Mouse (Mus musculus): Measurements from ENCODE around the gene Gm47995. TPM values are rescaled to one million over a fixed set of nuclear protein-coding genes. Genes with fewer than 3 reads are reported as not detected.
"Not testable (repeated sequence)": the region's sequence is repeated elsewhere in the genome, so short reads cannot be mapped to it uniquely, and the experiment has no call there.

Gm47995 gene
- not detected in 2 replicates for total RNA-seq (2017)

- ATAC-seq (replicated peaks in 1 of 2; ENCODE audit: insufficient read depth in 1 of 2, low FRiP score in 2 of 2, low TSS enrichment in 1 of 2, low read depth in 1 of 2, poor library complexity in 2 of 2, severe bottlenecking in 2 of 2): not testable (repeated sequence)
Measured at GRCm38 (mm10) chr1:151198120-151198519, at the start of gene Gm47995. Gm47995 (plus strand) TSS chr1:151198448.

- no peak for ATAC-seq (replicated peaks in 1 of 2; ENCODE audit: insufficient read depth in 1 of 2, low FRiP score in 2 of 2, low TSS enrichment in 1 of 2, low read depth in 1 of 2, poor library complexity in 2 of 2, severe bottlenecking in 2 of 2)
Measured at GRCm38 (mm10) chr1:151150211-151150610, 48.0 kb upstream of the Gm47995 start.

GRCm38 (mm10) chr1:151151089-151151488 is 47.2 kb upstream of the Gm47995 start:
- no peak for ATAC-seq (replicated peaks in 1 of 2; ENCODE audit: insufficient read depth in 1 of 2, low FRiP score in 2 of 2, low TSS enrichment in 1 of 2, low read depth in 1 of 2, poor library complexity in 2 of 2, severe bottlenecking in 2 of 2)

- no peak for ATAC-seq (replicated peaks in 1 of 2; ENCODE audit: insufficient read depth in 1 of 2, low FRiP score in 2 of 2, low TSS enrichment in 1 of 2, low read depth in 1 of 2, poor library complexity in 2 of 2, severe bottlenecking in 2 of 2)
Measured at GRCm38 (mm10) chr1:151153056-151153652, 45.1 kb upstream of the Gm47995 start.

GRCm38 (mm10) chr1:151154131-151154530 is 44.1 kb upstream of the Gm47995 start:
- not testable (repeated sequence) for ATAC-seq (replicated peaks in 1 of 2; ENCODE audit: insufficient read depth in 1 of 2, low FRiP score in 2 of 2, low TSS enrichment in 1 of 2, low read depth in 1 of 2, poor library complexity in 2 of 2, severe bottlenecking in 2 of 2)

GRCm38 (mm10) chr1:151156129-151156528 is 42.1 kb upstream of the Gm47995 start:
- no peak for ATAC-seq (replicated peaks in 1 of 2; ENCODE audit: insufficient read depth in 1 of 2, low FRiP score in 2 of 2, low TSS enrichment in 1 of 2, low read depth in 1 of 2, poor library complexity in 2 of 2, severe bottlenecking in 2 of 2)

- no peak for ATAC-seq (replicated peaks in 1 of 2; ENCODE audit: insufficient read depth in 1 of 2, low FRiP score in 2 of 2, low TSS enrichment in 1 of 2, low read depth in 1 of 2, poor library complexity in 2 of 2, severe bottlenecking in 2 of 2)
Measured at GRCm38 (mm10) chr1:151156777-151157632, 41.2 kb upstream of the Gm47995 start.

- ATAC-seq (replicated peaks in 1 of 2; ENCODE audit: insufficient read depth in 1 of 2, low FRiP score in 2 of 2, low TSS enrichment in 1 of 2, low read depth in 1 of 2, poor library complexity in 2 of 2, severe bottlenecking in 2 of 2): no peak
Measured at GRCm38 (mm10) chr1:151157963-151158856, 40.0 kb upstream of the Gm47995 start.

- ATAC-seq (replicated peaks in 1 of 2; ENCODE audit: insufficient read depth in 1 of 2, low FRiP score in 2 of 2, low TSS enrichment in 1 of 2, low read depth in 1 of 2, poor library complexity in 2 of 2, severe bottlenecking in 2 of 2): no peak
Measured at GRCm38 (mm10) chr1:151158857-151159510, 39.3 kb upstream of the Gm47995 start.

GRCm38 (mm10) chr1:151166031-151166430 is 32.2 kb upstream of the Gm47995 start:
- ATAC-seq (replicated peaks in 1 of 2; ENCODE audit: insufficient read depth in 1 of 2, low FRiP score in 2 of 2, low TSS enrichment in 1 of 2, low read depth in 1 of 2, poor library complexity in 2 of 2, severe bottlenecking in 2 of 2): no peak

- no peak; a peak in 1 of 4 replicates for ATAC-seq (replicated peaks in 1 of 2; ENCODE audit: insufficient read depth in 1 of 2, low FRiP score in 2 of 2, low TSS enrichment in 1 of 2, low read depth in 1 of 2, poor library complexity in 2 of 2, severe bottlenecking in 2 of 2)
Measured at GRCm38 (mm10) chr1:151167297-151168047, 30.8 kb upstream of the Gm47995 start.

GRCm38 (mm10) chr1:151168637-151169036 is 29.6 kb upstream of the Gm47995 start:
- ATAC-seq (replicated peaks in 1 of 2; ENCODE audit: insufficient read depth in 1 of 2, low FRiP score in 2 of 2, low TSS enrichment in 1 of 2, low read depth in 1 of 2, poor library complexity in 2 of 2, severe bottlenecking in 2 of 2): no peak

- no peak for ATAC-seq (replicated peaks in 1 of 2; ENCODE audit: insufficient read depth in 1 of 2, low FRiP score in 2 of 2, low TSS enrichment in 1 of 2, low read depth in 1 of 2, poor library complexity in 2 of 2, severe bottlenecking in 2 of 2)
Measured at GRCm38 (mm10) chr1:151171572-151172461, 26.4 kb upstream of the Gm47995 start.

GRCm38 (mm10) chr1:151177030-151177936 is 21.0 kb upstream of the Gm47995 start:
- peak; percentile 85 to 88 for ATAC-seq (replicated peaks in 1 of 2; ENCODE audit: insufficient read depth in 1 of 2, low FRiP score in 2 of 2, low TSS enrichment in 1 of 2, low read depth in 1 of 2, poor library complexity in 2 of 2, severe bottlenecking in 2 of 2)

GRCm38 (mm10) chr1:151177937-151178271 is 20.3 kb upstream of the Gm47995 start:
- ATAC-seq (replicated peaks in 1 of 2; ENCODE audit: insufficient read depth in 1 of 2, low FRiP score in 2 of 2, low TSS enrichment in 1 of 2, low read depth in 1 of 2, poor library complexity in 2 of 2, severe bottlenecking in 2 of 2): no peak; a peak in 1 of 4 replicates

Measured in hematopoietic stem cell, adult 5-6 weeks (primary cell).